Mouse (Mus musculus) lung, embryonic 15.5 days (tissue): ENCODE data around the gene Btk. TPM values are rescaled to one million over a fixed set of nuclear protein-coding genes. Genes with fewer than 3 reads are reported as not detected.
A peak's percentile ranks its signal among the peaks of the same experiment; 100 is the strongest.
"Not testable (repeated sequence)": the region's sequence is repeated elsewhere in the genome, so short reads cannot be mapped to it uniquely, and the experiment has no call there.

Source experiments
- ATAC-seq: fragments of 200-750 bp; cut with Nextera tagmentation; 2 replicates; pipeline ENCODE4 v1.8.0; 2017; ENCODE audit warnings: moderate number of reproducible peaks, borderline replicate concordance; ENCODE audit not compliant: low FRiP score, low TSS enrichment; ENCODE audit errors: extremely low read depth
- H3K27ac ChIP-seq: fragments of 300-500 bp; sonication (generic); 2 replicates; pipeline ENCODE4 v1.5.1; 2015; ENCODE audit warnings: moderate library complexity, mild to moderate bottlenecking, inconsistent platforms
- H3K27me3 ChIP-seq: fragments of 300-500 bp; sonication (generic); 2 replicates; pipeline ENCODE4 v1.6.1; 2015; ENCODE audit warnings: inconsistent platforms
- H3K36me3 ChIP-seq: fragments of 300-500 bp; sonication (generic); 2 replicates; pipeline ENCODE4 v1.6.1; 2015; ENCODE audit warnings: inconsistent platforms
- H3K4me1 ChIP-seq: fragments of 300-500 bp; sonication (generic); 2 replicates; pipeline ENCODE4 v1.6.1; 2015; ENCODE audit warnings: inconsistent platforms
- H3K4me2 ChIP-seq: fragments of 300-500 bp; sonication (generic); 2 replicates; pipeline ENCODE4 v1.6.1; 2015; ENCODE audit warnings: inconsistent platforms, mild to moderate bottlenecking, moderate library complexity
- H3K4me3 ChIP-seq: fragments of 300-500 bp; sonication (generic); 2 replicates; pipeline ENCODE4 v1.5.1; 2015; ENCODE audit warnings: mild to moderate bottlenecking, inconsistent platforms
- H3K9ac ChIP-seq: fragments of 300-500 bp; sonication (generic); 2 replicates; pipeline ENCODE4 v1.6.1; 2015; ENCODE audit warnings: inconsistent platforms
- H3K9me3 ChIP-seq: fragments of 300-500 bp; sonication (generic); 2 replicates; pipeline ENCODE4 v1.6.1; 2016; ENCODE audit warnings: inconsistent platforms
- WGBS: fragments of 180-500 bp; shearing (Covaris S2); methylation state at CpG from one replicate; pipeline ENCODE4 v1.1.7; 2015; 5-methylcytosine and 5-hydroxymethylcytosine counted together
- polyA plus RNA-seq: library from polyadenylated mRNA; unstranded; fragments of >200 nt; fragmentation: Nextera tagmentation; extraction: Ambion mirVana; gene quantifications from 2 replicates; pipeline ENCODE4 v1.2.1, GENCODE M21; 2015

Btk gene
- polyA plus RNA-seq, 1 experiment from 2014 or later, result 2.2 TPM

GRCm38 (mm10) chrX:134577896-134578295 is 5.5 kb downstream of the Btk start:
- Histone ChIP-seq H3K9me3 (no peaks in the 10 kb centered on the region), H3K4me1 (no peaks in the 10 kb centered on the region), H3K27ac (no peak overlapping the region), H3K27me3 (no peaks in the 10 kb centered on the region), H3K9ac (no peak overlapping the region), H3K36me3 (no peaks in the 10 kb centered on the region), H3K4me2 (no peak overlapping the region), H3K4me3 (no peak overlapping the region)
- ATAC-seq, result no peak
- WGBS, result 84% methylated on average over 4 of the region's 4 CpGs

- H3K4me3 ChIP-seq, result no peak overlapping the region
- no peak overlapping the region for H3K4me2 ChIP-seq
- H3K9ac ChIP-seq, result no peak overlapping the region
- no peak for ATAC-seq
- 68% methylated on average over 8 of the region's 8 CpGs for WGBS
- no peaks in the 10 kb centered on the region for H3K27me3 ChIP-seq
- no peaks in the 10 kb centered on the region for H3K36me3 ChIP-seq
- no peak overlapping the region for H3K27ac ChIP-seq
- H3K9me3 ChIP-seq, result no peaks in the 10 kb centered on the region
- no peaks in the 10 kb centered on the region for H3K4me1 ChIP-seq
These were observed 16.7 kb downstream of the Btk start for GRCm38 (mm10) chrX:134566536-134567222.

- no peak for ATAC-seq
- H3K4me3 ChIP-seq, result no peak overlapping the region
These were observed 19.0 kb downstream of the Btk start for GRCm38 (mm10) chrX:134564326-134564725.

GRCm38 (mm10) chrX:134554425-134554824 is 28.9 kb downstream of the Btk start:
- 61% methylated on average over 6 of the region's 6 CpGs for WGBS
- no peak for ATAC-seq
- Histone ChIP-seq H3K9me3 (no peaks in the 10 kb centered on the region), H3K4me3 (no peak overlapping the region), H3K9ac (no peak overlapping the region), H3K27ac (no peak overlapping the region), H3K4me2 (no peak overlapping the region), H3K4me1 (no peaks in the 10 kb centered on the region), H3K36me3 (no peaks in the 10 kb centered on the region), H3K27me3 (no peaks in the 10 kb centered on the region)

More at GRCm38 (mm10) chrX:134564326-134564725, 19.0 kb downstream of the Btk start:
- H3K9ac ChIP-seq, result no peak overlapping the region
- no peaks in the 10 kb centered on the region for H3K9me3 ChIP-seq
- 60% methylated on average over 4 of the region's 4 CpGs for WGBS
- no peaks in the 10 kb centered on the region for H3K36me3 ChIP-seq
- no peak overlapping the region for H3K4me2 ChIP-seq
- no peaks in the 10 kb centered on the region for H3K27me3 ChIP-seq
- no peaks in the 10 kb centered on the region for H3K4me1 ChIP-seq
- no peak overlapping the region for H3K27ac ChIP-seq

- H3K4me3 ChIP-seq, result no peak overlapping the region
- H3K36me3 ChIP-seq, result no peaks in the 10 kb centered on the region
- H3K4me1 ChIP-seq, result no peaks in the 10 kb centered on the region
- no peak for ATAC-seq
- 84% methylated on average over 4 of the region's 4 CpGs for WGBS
- H3K9ac ChIP-seq, result no peak overlapping the region
- H3K9me3 ChIP-seq, result no peaks in the 10 kb centered on the region
- H3K27me3 ChIP-seq, result no peaks in the 10 kb centered on the region
- H3K4me2 ChIP-seq, result no peak overlapping the region
- H3K27ac ChIP-seq, result no peak overlapping the region
These were observed 30.0 kb downstream of the Btk start for GRCm38 (mm10) chrX:134553326-134553725.

- Histone ChIP-seq H3K36me3 (no peaks in the 10 kb centered on the region), H3K9ac (no peak overlapping the region), H3K9me3 (no peaks in the 10 kb centered on the region), H3K27ac (no peak overlapping the region), H3K4me2 (no peak overlapping the region), H3K4me1 (no peaks in the 10 kb centered on the region), H3K27me3 (no peaks in the 10 kb centered on the region), H3K4me3 (no peak overlapping the region)
- 17% methylated on average over 5 of the region's 5 CpGs for WGBS
- no peak for ATAC-seq
These were observed 32.5 kb downstream of the Btk start for GRCm38 (mm10) chrX:134550903-134551302.

GRCm38 (mm10) chrX:134547330-134547729 is 36.0 kb downstream of the Btk start:
- ATAC-seq, result no peak
- no peaks in the 10 kb centered on the region for H3K9me3 ChIP-seq
- 86% methylated on average over 4 of the region's 4 CpGs for WGBS

GRCm38 (mm10) chrX:134541955-134542308 is 41.4 kb downstream of the Btk start:
- WGBS, result 15% methylated on average over 6 of the region's 6 CpGs
- peak overlapping the region; percentile 59 for H3K4me3 ChIP-seq
- H3K9ac ChIP-seq, result peak overlapping the region; percentile 49; the same call in 1 of the 2 replicates
- peak overlapping the region; percentile 55 for H3K4me2 ChIP-seq
- no peaks in the 10 kb centered on the region for H3K9me3 ChIP-seq
- no peaks in the 10 kb centered on the region for H3K36me3 ChIP-seq
- peak overlapping the region; percentile 90 for H3K27ac ChIP-seq
- H3K27me3 ChIP-seq, result no peaks in the 10 kb centered on the region
- ATAC-seq, result no peak
- no peaks in the 10 kb centered on the region for H3K4me1 ChIP-seq

More at GRCm38 (mm10) chrX:134547330-134547729, 36.0 kb downstream of the Btk start:
- no peak overlapping the region for H3K27ac ChIP-seq
- H3K9ac ChIP-seq, result no peak overlapping the region
- no peaks in the 10 kb centered on the region for H3K36me3 ChIP-seq
- no peaks in the 10 kb centered on the region for H3K27me3 ChIP-seq
- H3K4me1 ChIP-seq, result no peaks in the 10 kb centered on the region
- no peak overlapping the region for H3K4me2 ChIP-seq
- H3K4me3 ChIP-seq, result no peak overlapping the region

GRCm38 (mm10) chrX:134541145-134541954 is 42.0 kb downstream of the Btk start, which contains the start of gene Timm8a1:
Gene Timm8a1, minus strand, starts transcription at chrX:134541865.
- H3K4me1 ChIP-seq, result no peaks in the 10 kb centered on the region
- H3K9me3 ChIP-seq, result no peaks in the 10 kb centered on the region
- 13% methylated on average over 58 of the region's 61 CpGs for WGBS
- no peaks in the 10 kb centered on the region for H3K27me3 ChIP-seq
- H3K36me3 ChIP-seq, result no peaks in the 10 kb centered on the region; the same call in 1 of the 2 replicates
- H3K9ac ChIP-seq, result peak within 1 kb of the TSS; percentile 56
- peak within 1 kb of the TSS; percentile 55 for H3K4me2 ChIP-seq
- peak; percentile 94; the same call in 1 of the 2 replicates for ATAC-seq
- H3K27ac ChIP-seq, result peak within 1 kb of the TSS; percentile 90
- H3K4me3 ChIP-seq, result peak within 1 kb of the TSS; percentile 59

GRCm38 (mm10) chrX:134540414-134541135 is 42.8 kb downstream of the Btk start:
- Histone ChIP-seq H3K27ac (0 out of 2 replicates have a peak overlapping the region, but pooled peaks have one; percentile 24), H3K4me3 (peak overlapping the region; percentile 59), H3K9me3 (no peaks in the 10 kb centered on the region), H3K36me3 (no peaks in the 10 kb centered on the region; the same call in 1 of the 2 replicates), H3K4me1 (no peaks in the 10 kb centered on the region), H3K9ac (peak overlapping the region; percentile 56), H3K27me3 (no peaks in the 10 kb centered on the region), H3K4me2 (peak overlapping the region; percentile 55)
- ATAC-seq, result no peak
- 27% methylated on average over 11 of the region's 12 CpGs for WGBS

- Histone ChIP-seq H3K4me2 (peak overlapping the region; percentile 55), H3K4me3 (peak overlapping the region; percentile 59; the same call in 1 of the 2 replicates)
- H3K4me1 ChIP-seq, H3K9ac ChIP-seq, H3K27ac ChIP-seq, H3K27me3 ChIP-seq, ATAC-seq, H3K36me3 ChIP-seq, H3K9me3 ChIP-seq: not testable (repeated sequence)
- 82% methylated on average over 10 of the region's 10 CpGs for WGBS
These were observed 43.6 kb downstream of the Btk start for GRCm38 (mm10) chrX:134539795-134540194.
